Comparison of ENCODE assay signal across 28 mouse cellular contexts in genomic region chr7:25483133-25483735, GRCm38 (mm10). TPM values are rescaled to one million over a fixed set of nuclear protein-coding genes. Genes with fewer than 3 reads are reported as not detected.
DNase-seq lines count a peak whose midpoint lies in the region; ATAC-seq lines count a peak whose summit lies in the region.
"Had no signal": no experiment of that assay in that cellular context is flagged by ENCODE, and none has a peak within 500 bp of the region (broad histone marks: within the 10 kb centered on the region; RNA-seq: fewer than 3 reads in every experiment).

No protein-coding gene starts in this region.

- H3K36me3 ChIP-seq in midbrain, embryonic 11.5 days (ENCODE audit: control insufficient read depth, insufficient read depth, low read length) = no peaks in the 10 kb centered on the region
- no peaks in the 10 kb centered on the region for H3K36me3 ChIP-seq in midbrain, embryonic 16.5 days (ENCODE audit: control insufficient read depth, insufficient read depth, low read length)
- no peaks in the 10 kb centered on the region for H3K36me3 ChIP-seq in lung, embryonic 16.5 days (ENCODE audit: control insufficient read depth, insufficient read depth, low read length)
- H3K36me3 ChIP-seq: forebrain, embryonic 10.5 days; heart, embryonic 12.5 days; heart, embryonic 15.5 days; hindbrain, embryonic 10.5 days; hindbrain, embryonic 13.5 days had no signal

- H3K9ac ChIP-seq in midbrain, embryonic 11.5 days (ENCODE audit: low read length) = no peak overlapping the region
- H3K9ac ChIP-seq in midbrain, embryonic 16.5 days (ENCODE audit: low read depth, low read length) = no peak overlapping the region
- H3K9ac ChIP-seq in lung, embryonic 16.5 days (ENCODE audit: low read length) = no peak overlapping the region
- H3K9ac ChIP-seq: forebrain, embryonic 13.5 days; heart, embryonic 12.5 days; heart, embryonic 15.5 days; hindbrain, embryonic 13.5 days had no signal

- no peak overlapping the region for H3K4me3 ChIP-seq in midbrain, embryonic 11.5 days (ENCODE audit: low read depth, low read length)
- no peak overlapping the region for H3K4me3 ChIP-seq in midbrain, embryonic 16.5 days (ENCODE audit: low read depth, low read length)
- no peak overlapping the region for H3K4me3 ChIP-seq in lung, embryonic 16.5 days (ENCODE audit: low read length)
- H3K4me3 ChIP-seq: forebrain, embryonic 10.5 days; forebrain, embryonic 13.5 days; heart, embryonic 12.5 days; heart, embryonic 15.5 days; hindbrain, embryonic 10.5 days; hindbrain, embryonic 13.5 days had no signal

- no peaks in the 10 kb centered on the region for H3K27me3 ChIP-seq in midbrain, embryonic 11.5 days (ENCODE audit: control insufficient read depth, insufficient read depth, low read length)
- H3K27me3 ChIP-seq in midbrain, embryonic 16.5 days (ENCODE audit: control insufficient read depth, insufficient read depth, low read depth, low read length) = no peaks in the 10 kb centered on the region
- H3K27me3 ChIP-seq in lung, embryonic 16.5 days (ENCODE audit: control insufficient read depth, insufficient read depth, low read depth, low read length) = no peaks in the 10 kb centered on the region
- H3K27me3 ChIP-seq: forebrain, embryonic 13.5 days; heart, embryonic 12.5 days; heart, embryonic 15.5 days; hindbrain, embryonic 13.5 days had no signal

- DNase-seq in heart, adult 11 months = peak; percentile 81
- no peak for DNase-seq in heart, adult 18-20 months
- DNase-seq in midbrain, embryonic 11.5 days (ENCODE audit: low spot score, missing footprints) = peak; percentile 53
- DNase-seq in lung, postnatal 36 days = peak; percentile 47
- no peak for DNase-seq in spleen, postnatal 10 days (ENCODE audit: low spot score in 2 of 2)
- no peak for DNase-seq in cerebellum, postnatal 4 days (ENCODE audit: low spot score in 2 of 2)
- DNase-seq: adrenal gland, adult 8-10 months; adrenal gland, postnatal 25 days; cerebellum, adult 11-12 months; cerebellum, adult 8-10 months; cerebellum, postnatal 36 days; gastrocnemius, postnatal 10 days; gastrocnemius, postnatal 36 days; heart, postnatal 10 days; heart, postnatal 36 days had no signal

- H3K4me2 ChIP-seq in midbrain, embryonic 11.5 days = no peak overlapping the region
- H3K4me2 ChIP-seq in midbrain, embryonic 16.5 days (ENCODE audit: low read length) = no peak overlapping the region
- H3K4me2 ChIP-seq in lung, embryonic 16.5 days (ENCODE audit: low read depth, low read length) = no peak overlapping the region
- H3K4me2 ChIP-seq: forebrain, embryonic 13.5 days; heart, embryonic 12.5 days; heart, embryonic 15.5 days; hindbrain, embryonic 13.5 days had no signal

- no peaks in the 10 kb centered on the region for H3K4me1 ChIP-seq in midbrain, embryonic 11.5 days (ENCODE audit: control insufficient read depth, insufficient read depth, low read length)
- H3K4me1 ChIP-seq in midbrain, embryonic 16.5 days (ENCODE audit: control insufficient read depth, insufficient read depth, low read length) = no peaks in the 10 kb centered on the region
- H3K4me1 ChIP-seq in lung, embryonic 16.5 days (replicated peaks; ENCODE audit: control insufficient read depth, insufficient read depth, low read length) = no peaks in the 10 kb centered on the region; the same call in 1 of the 2 replicates
- H3K4me1 ChIP-seq: forebrain, embryonic 10.5 days; forebrain, embryonic 13.5 days; heart, embryonic 12.5 days; heart, embryonic 15.5 days; hindbrain, embryonic 10.5 days; hindbrain, embryonic 13.5 days had no signal

- no peaks in the 10 kb centered on the region for H3K9me3 ChIP-seq in midbrain, embryonic 11.5 days (ENCODE audit: control insufficient read depth, low read length)
- no peaks in the 10 kb centered on the region for H3K9me3 ChIP-seq in midbrain, embryonic 16.5 days (replicated peaks; ENCODE audit: control insufficient read depth, low read length, poor library complexity, severe bottlenecking)
- H3K9me3 ChIP-seq in lung, embryonic 16.5 days (ENCODE audit: control insufficient read depth, low read length) = no peaks in the 10 kb centered on the region
- H3K9me3 ChIP-seq: forebrain, embryonic 10.5 days; forebrain, embryonic 13.5 days; heart, embryonic 12.5 days; heart, embryonic 15.5 days; hindbrain, embryonic 10.5 days; hindbrain, embryonic 13.5 days had no signal

- no peak overlapping the region for H3K27ac ChIP-seq in midbrain, embryonic 11.5 days (ENCODE audit: low read depth, low read length)
- no peak overlapping the region for H3K27ac ChIP-seq in midbrain, embryonic 16.5 days (ENCODE audit: low read length)
- H3K27ac ChIP-seq in lung, embryonic 16.5 days (ENCODE audit: low read length) = no peak overlapping the region
- H3K27ac ChIP-seq: forebrain, embryonic 10.5 days; forebrain, embryonic 13.5 days; heart, embryonic 15.5 days; hindbrain, embryonic 10.5 days; hindbrain, embryonic 13.5 days had no signal

- ATAC-seq in midbrain, embryonic 11.5 days (ENCODE audit: low FRiP score) = no peak
- ATAC-seq in midbrain, embryonic 16.5 days = no peak
- ATAC-seq in lung, embryonic 16.5 days (ENCODE audit: low read depth) = peak; percentile 62; the same call in 1 of the 2 replicates
- ATAC-seq: activated CD4-positive, CD25-positive, alpha-beta regulatory T cell, adult 4 months; forebrain, embryonic 13.5 days; forebrain, embryonic 16.5 days had no signal

- WGBS in midbrain, embryonic 11.5 days = 79% methylated on average over 8 of the region's 8 CpGs
- WGBS in midbrain, embryonic 16.5 days = 74% methylated on average over 8 of the region's 8 CpGs
- 57% methylated on average over 8 of the region's 8 CpGs for WGBS in lung, embryonic 16.5 days

RNA-seq across cellular contexts. Expression of gene Ceacam1, which starts 5.8 kb away (rescaled TPM):
- total RNA-seq in heart, adult 18-20 months (2021) = 10 to 100 TPM; 10.3 to 11.7 TPM
- 0.45 and 0.54 TPM in 2 replicates for polyA plus RNA-seq in midbrain, embryonic 11.5 days (2014; fragmentation: Nextera tagmentation; extraction: Ambion mirVana)
- 0.42 and 0.87 TPM in 2 replicates for polyA plus RNA-seq in midbrain, embryonic 16.5 days (2015; fragmentation: Nextera tagmentation; extraction: Ambion mirVana)
- polyA plus RNA-seq in lung, embryonic 16.5 days (2015; fragmentation: Nextera tagmentation; extraction: Ambion mirVana) = 7.3 TPM in 2 replicates

RNA-seq across cellular contexts. Expression of gene Ceacam2, which starts 56.4 kb away (rescaled TPM):
- 1 to 10 TPM; 2.2 to 2.3 TPM for total RNA-seq in heart, adult 18-20 months (2021)
- polyA plus RNA-seq in midbrain, embryonic 11.5 days (2014; fragmentation: Nextera tagmentation; extraction: Ambion mirVana) = not detected in 2 replicates
- 0.32 TPM in 1 of 2 replicates, not detected in the other for polyA plus RNA-seq in midbrain, embryonic 16.5 days (2015; fragmentation: Nextera tagmentation; extraction: Ambion mirVana)
- polyA plus RNA-seq in lung, embryonic 16.5 days (2015; fragmentation: Nextera tagmentation; extraction: Ambion mirVana) = 0.09 TPM in 1 of 2 replicates, not detected in the other
- total RNA-seq: granulocyte monocyte progenitor cell, adult 5-6 weeks had no signal
- polyA plus RNA-seq: activated CD4-positive, CD25-positive, alpha-beta regulatory T cell, adult 4 months; brain, embryonic 14.5 days; embryonic facial prominence, embryonic 11.5 days; forebrain, embryonic 10.5 days; heart, embryonic 12.5 days; heart, embryonic 15.5 days; hindbrain, embryonic 10.5 days had no signal

Comparison
In these comparisons a context has a peak if more than half of its experiments do, and no peak if none do; other contexts are left out.
1. DNase-seq: peak in heart, adult 11 months (single experiment), midbrain, embryonic 11.5 days (single experiment) and lung, postnatal 36 days (single experiment); none in heart, adult 18-20 months (0 of 2), spleen, postnatal 10 days (0 of 2) and cerebellum, postnatal 4 days (0 of 2).